Mouse (Mus musculus): ENCODE data around the gene Dcdc2c. TPM values are rescaled to one million over a fixed set of nuclear protein-coding genes. Genes with fewer than 3 reads are reported as not detected.

Gene Dcdc2c
- polyA plus RNA-seq, 1 experiment, result not detected

DNA sequence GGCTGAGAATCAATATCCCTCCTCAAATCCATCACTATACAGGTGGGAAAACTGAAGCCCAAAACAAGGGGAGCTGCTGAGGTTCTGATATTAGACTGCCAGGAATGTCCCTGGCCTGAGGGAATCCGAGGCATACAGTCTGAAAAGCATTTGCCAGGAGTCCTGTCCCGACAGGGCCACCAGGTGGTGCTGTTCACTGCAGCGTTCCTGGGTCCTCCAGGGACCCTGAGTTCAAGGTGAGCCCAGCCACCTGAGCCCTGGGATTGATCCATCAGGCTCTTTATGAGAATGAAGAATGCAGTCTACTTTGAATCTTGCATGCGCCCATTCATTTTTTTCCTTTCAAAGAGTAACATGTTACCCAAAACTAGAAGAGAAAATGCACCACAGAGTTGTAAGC lies 26.9 kb upstream of the Dcdc2c start:
- Histone ChIP-seq H3K4me3 (ENCODE audit: insufficient read depth, low read length) (no peak overlapping the region), H3K27ac (ENCODE audit: insufficient read depth, low read length) (no peak overlapping the region), H3K4me1 (ENCODE audit: control insufficient read depth, insufficient read depth, low read length) (no peaks in the 10 kb centered on the region)
- TF ChIP-seq CTCF (IDR thresholded peaks at IDR 0.05; ENCODE audit: borderline replicate concordance, insufficient read depth, low read length) (peak; percentile 32; the same call in 1 of the 2 replicates), POLR2A (IDR thresholded peaks at IDR 0.05; ENCODE audit: low read depth, low read length) (no peak)

DNA sequence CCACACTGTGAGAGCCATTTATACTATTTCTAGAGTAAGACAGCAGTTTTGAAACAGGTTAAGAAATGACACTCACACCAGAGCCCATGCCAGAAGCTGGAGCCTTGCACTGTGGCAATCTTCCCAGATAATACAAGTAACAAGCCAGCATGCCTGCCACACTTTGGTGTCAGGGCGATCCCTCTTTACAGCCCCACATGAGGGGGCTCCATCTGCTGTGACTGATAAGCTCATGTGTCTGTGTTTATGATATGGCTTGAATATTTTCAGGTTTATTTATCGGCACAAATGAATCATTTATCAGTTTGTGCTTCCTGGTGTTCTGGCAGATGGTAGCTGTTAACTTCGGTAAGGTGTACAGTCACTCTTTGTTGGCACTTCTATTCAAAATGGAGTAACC lies 25.9 kb upstream of the Dcdc2c start:
- Histone ChIP-seq H3K4me3 (ENCODE audit: insufficient read depth, low read length) (no peak overlapping the region), H3K4me1 (ENCODE audit: control insufficient read depth, insufficient read depth, low read length) (no peaks in the 10 kb centered on the region), H3K27ac (ENCODE audit: insufficient read depth, low read length) (no peak overlapping the region)
- TF ChIP-seq POLR2A (IDR thresholded peaks at IDR 0.05; ENCODE audit: low read depth, low read length), result no peak
- TF ChIP-seq CTCF (IDR thresholded peaks at IDR 0.05; ENCODE audit: borderline replicate concordance, insufficient read depth, low read length), result no peak

DNA sequence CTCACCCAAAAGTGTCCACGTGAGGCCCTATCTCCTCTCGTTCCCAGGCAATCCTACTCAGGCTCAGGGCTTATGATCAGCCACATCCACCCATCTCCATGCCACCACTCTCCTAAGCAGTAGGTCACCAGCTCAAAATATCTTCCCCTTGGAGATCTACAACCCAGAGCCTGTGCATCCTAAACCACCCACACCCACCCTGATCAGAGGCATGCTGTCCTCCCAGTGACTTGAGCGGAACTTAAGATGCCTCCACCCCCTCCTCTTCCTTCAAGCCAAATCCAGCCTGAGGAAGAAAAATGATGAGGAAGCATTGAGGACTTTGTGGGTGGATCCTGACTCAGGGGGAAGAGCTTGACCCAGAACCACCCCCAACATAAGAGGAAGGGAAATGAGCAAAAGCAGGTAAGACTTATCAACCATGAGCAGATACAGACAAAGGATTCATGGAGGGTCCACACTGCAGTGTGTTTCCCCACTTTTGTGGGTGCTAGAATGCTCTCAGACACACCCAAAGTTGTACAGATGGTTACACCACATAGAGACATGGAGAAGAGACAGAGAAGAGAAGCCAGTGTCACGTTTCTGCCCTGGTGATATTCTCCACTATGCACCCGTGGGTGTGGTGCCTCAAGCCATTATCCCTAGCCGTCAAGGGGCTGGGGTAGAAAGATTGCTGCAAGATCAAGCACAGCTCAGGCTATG lies 23.3 kb upstream of the Dcdc2c start:
- Histone ChIP-seq H3K27ac (ENCODE audit: insufficient read depth, low read length) (no peak overlapping the region), H3K4me1 (ENCODE audit: control insufficient read depth, insufficient read depth, low read length) (no peaks in the 10 kb centered on the region), H3K4me3 (ENCODE audit: insufficient read depth, low read length) (no peak overlapping the region)
- TF ChIP-seq POLR2A (IDR thresholded peaks at IDR 0.05; ENCODE audit: low read depth, low read length), result no peak
- no peak for TF ChIP-seq CTCF (IDR thresholded peaks at IDR 0.05; ENCODE audit: borderline replicate concordance, insufficient read depth, low read length)

DNA sequence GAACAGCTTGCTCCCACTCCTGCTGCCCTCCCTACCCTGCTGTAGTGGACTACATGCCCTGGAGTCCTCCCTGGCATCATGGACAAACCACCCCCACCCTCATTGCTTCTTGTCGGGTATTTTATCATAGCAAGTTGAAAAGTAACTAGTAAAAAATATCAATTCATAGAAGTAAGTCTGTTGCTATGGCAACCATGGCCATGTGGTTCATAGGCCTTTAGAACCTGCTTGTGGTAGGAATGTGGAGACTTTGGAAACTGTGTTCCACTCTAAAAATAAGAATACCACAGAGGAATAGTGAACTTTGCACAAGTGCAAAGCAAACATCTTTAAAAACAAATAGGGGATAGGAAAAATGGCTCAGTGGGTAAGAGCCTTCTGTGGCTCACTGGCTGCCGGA lies 20.0 kb upstream of the Dcdc2c start:
- Histone ChIP-seq H3K27ac (ENCODE audit: insufficient read depth, low read length) (no peak overlapping the region), H3K4me3 (ENCODE audit: insufficient read depth, low read length) (no peak overlapping the region), H3K4me1 (ENCODE audit: control insufficient read depth, insufficient read depth, low read length) (no peaks in the 10 kb centered on the region)
- TF ChIP-seq CTCF (IDR thresholded peaks at IDR 0.05; ENCODE audit: borderline replicate concordance, insufficient read depth, low read length) (no peak), POLR2A (IDR thresholded peaks at IDR 0.05; ENCODE audit: low read depth, low read length) (no peak)

DNA sequence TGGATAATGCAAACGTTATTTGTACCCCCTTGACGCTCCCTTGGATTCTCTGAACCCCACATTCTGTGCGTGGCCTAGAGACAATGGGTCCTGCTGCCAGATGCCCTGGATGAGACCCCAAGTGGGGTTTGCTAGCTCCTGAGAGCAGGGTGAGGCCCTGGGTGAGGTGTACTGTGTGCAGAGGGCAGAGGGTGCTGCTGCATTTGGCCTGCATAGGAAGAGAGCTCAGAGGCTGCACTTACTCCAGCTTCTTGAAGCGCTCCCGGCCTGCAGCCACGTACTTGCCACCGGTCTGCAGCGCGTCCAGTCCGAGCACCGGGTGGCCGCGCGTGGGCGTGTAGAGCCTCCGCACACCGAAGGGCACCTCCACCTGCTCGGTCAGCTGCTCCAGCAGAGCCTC lies 424 bp downstream of the Dcdc2c start:
- Histone ChIP-seq H3K4me1 (ENCODE audit: control insufficient read depth, insufficient read depth, low read length) (no peaks in the 10 kb centered on the region), H3K4me3 (ENCODE audit: insufficient read depth, low read length) (no peak overlapping the region), H3K27ac (ENCODE audit: insufficient read depth, low read length) (no peak overlapping the region)
- TF ChIP-seq CTCF (IDR thresholded peaks at IDR 0.05; ENCODE audit: borderline replicate concordance, insufficient read depth, low read length) (no peak), POLR2A (IDR thresholded peaks at IDR 0.05; ENCODE audit: low read depth, low read length) (no peak)

DNA sequence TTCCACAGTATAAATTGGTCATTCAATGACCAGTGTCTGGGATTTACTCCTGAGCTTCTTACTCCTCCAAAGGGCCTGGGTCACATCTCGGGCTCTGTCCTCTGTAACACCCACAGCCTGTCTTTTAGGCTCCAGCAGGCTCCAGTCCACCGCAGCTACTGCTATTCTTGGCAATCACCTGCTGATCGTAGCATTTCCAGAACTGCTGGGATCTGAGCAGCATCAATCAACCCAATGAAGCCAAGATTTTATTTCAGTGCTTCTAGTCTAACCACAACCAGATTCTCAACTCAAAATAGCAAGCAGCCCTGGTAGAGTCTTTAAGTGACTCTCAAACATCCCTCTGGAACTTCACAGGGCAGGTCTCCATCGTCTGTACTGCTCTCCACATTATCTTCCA lies 3.3 kb downstream of the Dcdc2c start:
- TF ChIP-seq CTCF (IDR thresholded peaks at IDR 0.05; ENCODE audit: borderline replicate concordance, insufficient read depth, low read length) (no peak), POLR2A (IDR thresholded peaks at IDR 0.05; ENCODE audit: low read depth, low read length) (no peak)
- H3K27ac ChIP-seq (ENCODE audit: insufficient read depth, low read length), result no peak overlapping the region
- H3K4me1 ChIP-seq (ENCODE audit: control insufficient read depth, insufficient read depth, low read length), result no peaks in the 10 kb centered on the region
- H3K4me3 ChIP-seq (ENCODE audit: insufficient read depth, low read length), result no peak overlapping the region

DNA sequence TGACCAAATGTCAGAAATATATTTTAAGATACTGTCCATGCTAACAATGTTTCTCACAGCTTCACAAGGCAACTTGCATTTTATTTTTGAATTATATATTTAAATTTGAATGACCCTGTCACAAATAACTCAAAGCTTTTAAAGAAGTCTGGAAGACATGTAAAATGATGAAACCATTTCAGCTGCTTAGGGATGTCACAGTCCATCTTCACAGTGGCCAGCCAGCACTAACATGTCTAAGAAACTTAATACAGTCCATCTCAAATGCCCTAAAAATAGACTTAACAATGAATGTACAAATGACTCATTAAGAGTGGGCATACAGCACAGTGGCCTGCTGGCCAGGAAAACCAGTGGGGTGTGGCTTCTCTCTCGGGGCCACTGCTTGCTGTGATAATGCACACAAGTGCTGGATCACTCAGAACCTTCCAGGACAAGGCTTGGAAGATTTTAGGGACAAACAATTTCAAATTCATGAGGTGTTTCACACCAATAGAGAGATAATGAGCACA lies 37.9 kb downstream of the Dcdc2c start:
- Histone ChIP-seq H3K27ac (ENCODE audit: insufficient read depth, low read length) (no peak overlapping the region), H3K4me3 (ENCODE audit: insufficient read depth, low read length) (no peak overlapping the region), H3K4me1 (ENCODE audit: control insufficient read depth, insufficient read depth, low read length) (peaks cover 3% of the 10 kb centered on the region; the same call in 1 of the 2 replicates)
- TF ChIP-seq CTCF (IDR thresholded peaks at IDR 0.05; ENCODE audit: borderline replicate concordance, insufficient read depth, low read length), result no peak
- no peak for TF ChIP-seq POLR2A (IDR thresholded peaks at IDR 0.05; ENCODE audit: low read depth, low read length)

DNA sequence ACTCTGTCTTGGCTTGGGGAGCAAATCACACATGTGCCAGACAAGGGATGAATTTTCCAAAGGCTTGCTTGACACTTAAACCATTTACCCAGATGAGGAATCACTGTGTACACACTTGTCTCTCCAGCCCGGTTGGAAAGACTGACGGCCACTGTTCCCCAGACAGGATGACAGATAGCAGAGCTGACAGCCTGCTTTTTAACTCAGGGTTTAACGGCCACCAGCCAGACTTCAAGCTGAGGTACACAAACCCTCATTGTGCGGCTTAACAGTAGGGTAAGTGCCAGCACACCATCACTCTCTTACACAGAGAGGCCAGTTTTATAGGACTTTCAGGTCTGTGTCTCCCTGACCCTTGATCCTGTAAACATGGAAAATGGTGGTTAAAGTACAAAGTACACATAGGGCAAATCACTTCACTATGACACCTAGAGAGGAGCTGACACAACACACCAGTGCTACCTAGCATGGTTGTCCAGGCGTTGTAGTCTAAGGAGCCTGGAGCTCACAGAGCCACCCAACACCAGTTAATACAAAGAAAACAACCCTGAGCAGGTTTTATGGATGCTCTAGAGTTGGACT lies 42.4 kb downstream of the Dcdc2c start:
- Histone ChIP-seq H3K4me1 (ENCODE audit: control insufficient read depth, insufficient read depth, low read length) (peaks cover 3% of the 10 kb centered on the region; the same call in 1 of the 2 replicates), H3K27ac (ENCODE audit: insufficient read depth, low read length) (no peak overlapping the region), H3K4me3 (ENCODE audit: insufficient read depth, low read length) (no peak overlapping the region)
- TF ChIP-seq CTCF (IDR thresholded peaks at IDR 0.05; ENCODE audit: borderline replicate concordance, insufficient read depth, low read length) (no peak), POLR2A (IDR thresholded peaks at IDR 0.05; ENCODE audit: low read depth, low read length) (no peak)

DNA sequence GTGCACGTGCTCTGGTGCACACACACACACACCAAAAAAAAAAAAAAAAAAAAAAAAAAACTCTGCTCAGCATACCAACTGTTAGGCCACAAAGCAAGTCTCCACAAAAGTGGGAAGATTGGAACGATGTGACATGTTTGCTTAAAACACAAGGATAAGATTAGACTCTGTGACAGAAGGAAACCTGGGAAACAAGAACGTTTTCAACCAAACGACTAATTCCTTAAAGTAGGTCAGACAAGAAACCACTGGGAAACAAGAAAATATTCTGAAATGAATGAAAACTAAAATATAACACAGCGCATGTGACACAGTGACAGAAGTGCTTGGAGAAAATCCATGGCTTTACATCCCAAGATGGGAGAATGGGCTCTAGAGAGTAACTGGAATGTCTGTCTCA lies 57.9 kb downstream of the Dcdc2c start:
- TF ChIP-seq POLR2A (IDR thresholded peaks at IDR 0.05; ENCODE audit: low read depth, low read length), result no peak
- Histone ChIP-seq H3K4me1 (ENCODE audit: control insufficient read depth, insufficient read depth, low read length) (no peaks in the 10 kb centered on the region), H3K4me3 (ENCODE audit: insufficient read depth, low read length) (no peak overlapping the region), H3K27ac (ENCODE audit: insufficient read depth, low read length) (no peak overlapping the region)

DNA sequence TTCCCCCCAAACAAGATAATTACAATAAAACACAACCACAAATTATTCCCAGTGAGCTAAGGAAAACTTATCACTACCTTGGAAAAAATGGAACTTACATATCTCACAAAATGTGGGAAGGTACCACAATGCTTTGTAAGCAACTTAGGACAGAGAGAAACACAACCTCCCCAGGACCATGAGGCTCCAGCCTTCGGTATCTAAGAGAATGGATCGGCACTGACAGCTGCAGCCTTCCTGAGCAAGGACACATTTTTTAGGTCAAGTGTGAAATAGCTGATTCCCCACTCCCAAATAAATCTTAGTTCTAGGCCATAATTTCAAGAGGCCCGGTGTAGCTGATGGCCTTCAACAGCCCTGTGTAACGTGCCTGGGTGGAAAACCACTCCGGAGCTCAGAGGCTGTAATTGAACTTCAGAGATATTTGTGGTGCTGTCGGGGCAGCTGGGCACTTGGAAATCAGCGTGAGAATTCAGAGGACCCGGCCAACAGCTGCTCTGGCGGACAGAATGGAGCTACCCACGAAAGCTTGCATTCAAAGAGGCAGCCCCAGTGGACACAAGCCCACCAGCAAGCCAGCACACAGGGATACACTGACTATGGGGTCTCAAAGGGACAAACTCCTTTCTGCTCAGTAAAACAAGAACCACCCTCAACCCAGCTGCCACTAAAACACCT lies 69.6 kb downstream of the Dcdc2c start:
- H3K27ac ChIP-seq (ENCODE audit: insufficient read depth, low read length), result no peak overlapping the region
- H3K4me3 ChIP-seq (ENCODE audit: insufficient read depth, low read length), result no peak overlapping the region
- no peak for TF ChIP-seq POLR2A (IDR thresholded peaks at IDR 0.05; ENCODE audit: low read depth, low read length)
- no peak for TF ChIP-seq CTCF (IDR thresholded peaks at IDR 0.05; ENCODE audit: borderline replicate concordance, insufficient read depth, low read length)
- H3K4me1 ChIP-seq (ENCODE audit: control insufficient read depth, insufficient read depth, low read length), result no peaks in the 10 kb centered on the region
